Mouse (Mus musculus): ENCODE data around the gene Dock9.

GRCm38 (mm10) chr14:121780144-121780913 is 17.3 kb downstream of the Dock9 start:
- TF ChIP-seq CTCF (IDR thresholded peaks at IDR 0.05; ENCODE audit: control insufficient read depth, insufficient read depth, insufficient read length) (no peak), USF1 (IDR thresholded peaks at IDR 0.05; ENCODE audit: low read depth) (no peak), CEBPB (IDR thresholded peaks at IDR 0.05; ENCODE audit: low read depth) (no peak), MAX (IDR thresholded peaks at IDR 0.05) (no peak), MYOD1 (IDR thresholded peaks at IDR 0.05; ENCODE audit: control insufficient read depth, insufficient read length, low read depth) (no peak), FOSL1 (IDR thresholded peaks at IDR 0.05; ENCODE audit: insufficient read depth, low read length, poor library complexity, severe bottlenecking) (no peak)

Data from C2C12 (cell line).